Mouse (Mus musculus): Measurements from ENCODE around the gene Polr3gl. TPM values are rescaled to one million over a fixed set of nuclear protein-coding genes. Genes with fewer than 3 reads are reported as not detected.

Polr3gl gene
- total RNA-seq, 2 experiments from 2014 or later, result 24.0 to 24.8 TPM

- DNase-seq (ENCODE audit: low spot score in 2 of 2), result no peak
Measured at GRCm38 (mm10) chr3:96558159-96558558, 35.8 kb downstream of the Polr3gl start.

DNA sequence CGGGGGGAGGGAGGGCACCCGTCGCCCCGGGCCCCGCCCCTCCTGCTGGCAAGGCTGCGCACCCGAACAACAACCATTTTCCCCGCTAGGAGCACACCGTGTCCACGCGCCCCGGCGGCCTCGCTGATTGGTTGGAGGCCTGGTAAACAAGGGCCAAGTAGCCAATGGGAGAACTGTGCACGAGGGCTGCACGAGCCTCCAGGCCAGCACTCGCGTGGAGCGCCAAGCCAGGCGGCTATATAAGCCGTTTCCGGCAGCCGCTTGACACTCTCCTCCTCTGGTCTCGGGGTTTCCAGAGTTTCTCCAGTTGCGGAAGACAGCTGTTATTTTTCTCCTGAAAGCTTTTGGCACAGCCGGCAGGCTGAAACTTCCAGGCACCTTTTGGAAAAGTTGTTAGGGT is 36.3 kb downstream of the Polr3gl start, which contains the start of gene Txnip:
Gene Txnip, plus strand, starts transcription at position 264 of the 400 bp plus-strand sequence.
- DNase-seq (ENCODE audit: low spot score in 2 of 2), result peak; percentile 94

DNA sequence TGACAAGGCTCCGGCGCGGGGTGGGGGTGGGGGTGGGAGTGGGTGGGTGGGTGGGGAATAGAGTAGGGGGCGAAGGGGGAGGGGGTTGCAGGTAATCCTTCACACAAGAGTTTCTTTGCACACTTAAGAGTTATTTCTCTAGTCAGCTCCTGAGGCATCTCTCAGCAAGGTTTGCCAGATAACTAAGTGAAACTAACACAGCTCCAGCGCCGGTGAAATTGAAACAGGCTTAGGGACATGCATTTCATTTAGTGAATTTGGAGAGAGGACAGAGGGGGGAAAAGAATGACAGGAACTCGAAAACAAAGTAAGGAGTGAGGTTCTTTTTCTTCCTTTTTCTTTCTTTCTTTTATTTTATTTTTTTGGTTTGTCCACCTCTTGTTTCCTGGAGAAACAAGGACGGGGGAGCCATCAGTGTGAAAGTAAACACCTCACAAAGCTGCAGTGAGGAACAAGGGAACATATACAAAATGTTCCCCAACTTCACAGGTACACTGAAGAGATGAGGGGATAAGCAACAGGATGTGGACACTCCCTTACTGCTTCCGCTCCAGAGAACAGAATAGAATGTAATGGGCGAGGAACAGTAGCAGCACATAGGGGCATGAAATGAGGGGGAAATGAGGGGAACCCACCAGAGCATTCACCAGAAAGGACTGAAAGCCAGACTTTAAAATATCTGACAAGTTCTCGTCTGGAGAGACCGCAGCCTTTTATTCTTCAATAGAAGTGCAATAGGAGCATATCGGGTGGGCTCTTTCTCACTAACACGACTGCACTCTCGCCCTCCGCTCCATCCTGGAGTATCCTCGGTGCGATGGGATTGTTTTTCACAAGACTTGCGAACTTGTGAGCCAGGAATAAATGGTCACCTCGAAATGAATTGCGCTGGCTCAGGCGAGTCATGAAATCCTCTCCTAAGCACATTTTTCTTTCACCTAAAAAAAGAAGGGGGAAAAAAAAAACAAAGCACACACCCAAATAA is 37.0 kb downstream of the Polr3gl start:
- DNase-seq (ENCODE audit: low spot score in 2 of 2), result no peak

DNA sequence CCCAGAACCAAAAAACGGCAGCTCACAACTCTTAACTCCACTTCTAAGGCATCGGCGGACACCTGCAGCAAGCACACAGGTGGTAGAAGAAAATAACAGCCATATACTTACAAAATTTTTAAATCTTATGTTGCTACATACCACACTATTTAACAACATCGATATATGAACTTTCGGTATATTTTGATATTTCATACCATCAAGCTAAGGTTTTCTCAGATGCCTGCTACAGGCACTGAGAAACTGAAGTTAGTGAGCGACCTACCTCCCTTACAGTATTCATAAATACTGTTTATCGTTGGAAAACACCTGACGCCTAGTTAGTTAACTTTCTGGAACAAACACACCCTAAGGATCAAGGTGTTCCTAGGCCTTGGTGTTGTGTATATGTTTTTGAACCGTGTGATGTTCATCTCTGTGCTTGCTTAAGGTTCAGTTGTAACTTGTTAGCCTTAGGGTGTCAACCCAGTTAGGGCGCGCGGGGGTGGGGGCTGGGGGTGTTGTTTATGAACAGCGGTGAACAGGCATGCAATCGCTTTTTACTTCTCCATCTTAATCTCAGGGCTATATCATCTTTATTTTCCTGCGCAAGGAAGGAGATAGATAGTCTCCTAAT is 37.9 kb downstream of the Polr3gl start:
- no peak for DNase-seq (ENCODE audit: low spot score in 2 of 2)

DNA sequence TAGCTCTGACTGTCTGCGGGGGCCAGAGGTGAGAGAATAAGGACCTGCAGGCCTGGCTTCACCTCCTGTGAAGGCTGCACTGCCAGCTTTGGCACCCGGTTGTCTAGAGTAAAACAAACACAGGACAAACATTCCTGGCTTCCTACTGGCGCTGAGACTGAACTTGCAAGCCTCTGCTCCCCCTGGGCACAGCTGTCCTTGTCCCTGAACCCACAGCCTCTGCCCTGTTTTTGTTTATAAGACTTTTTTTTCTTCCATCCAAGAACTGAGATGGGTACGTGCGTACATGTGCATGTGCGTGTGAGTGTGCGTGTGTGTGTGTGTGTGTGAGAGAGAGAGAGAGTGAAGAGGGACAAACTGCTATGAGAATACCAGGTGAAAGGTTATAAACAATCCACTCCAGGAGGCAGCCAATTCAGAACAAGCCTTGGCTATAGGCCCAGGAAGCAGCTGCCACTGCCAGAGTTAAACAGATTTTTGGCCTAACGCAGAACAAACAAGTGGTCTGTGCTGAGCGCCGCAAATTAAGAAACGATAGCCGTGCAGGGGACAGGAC is 38.9 kb downstream of the Polr3gl start:
- no peak for DNase-seq (ENCODE audit: low spot score in 2 of 2)

GRCm38 (mm10) chr3:96554251-96554650 is 39.7 kb downstream of the Polr3gl start:
- no peak for DNase-seq (ENCODE audit: low spot score in 2 of 2)

DNA sequence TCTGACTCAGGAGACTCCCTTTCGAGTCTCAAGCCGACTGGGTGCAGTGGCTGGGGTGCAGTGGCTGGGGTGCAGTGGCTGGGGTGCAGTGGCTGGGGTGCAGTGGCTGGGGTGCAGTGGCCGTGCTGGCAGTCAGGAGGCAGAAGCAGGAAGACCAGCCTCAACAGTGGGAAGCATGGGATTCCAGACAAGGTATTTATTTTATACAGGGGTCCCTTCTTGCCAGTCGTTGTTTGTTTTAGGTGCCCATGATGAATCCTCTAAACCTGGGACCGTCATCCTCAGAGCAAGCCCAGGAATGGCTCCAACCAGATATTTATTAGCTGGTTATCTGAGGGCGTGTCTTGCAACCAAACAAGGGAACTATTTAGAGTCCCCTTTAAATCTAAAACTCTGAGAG is 40.4 kb downstream of the Polr3gl start:
- no peak for DNase-seq (ENCODE audit: low spot score in 2 of 2)

DNA sequence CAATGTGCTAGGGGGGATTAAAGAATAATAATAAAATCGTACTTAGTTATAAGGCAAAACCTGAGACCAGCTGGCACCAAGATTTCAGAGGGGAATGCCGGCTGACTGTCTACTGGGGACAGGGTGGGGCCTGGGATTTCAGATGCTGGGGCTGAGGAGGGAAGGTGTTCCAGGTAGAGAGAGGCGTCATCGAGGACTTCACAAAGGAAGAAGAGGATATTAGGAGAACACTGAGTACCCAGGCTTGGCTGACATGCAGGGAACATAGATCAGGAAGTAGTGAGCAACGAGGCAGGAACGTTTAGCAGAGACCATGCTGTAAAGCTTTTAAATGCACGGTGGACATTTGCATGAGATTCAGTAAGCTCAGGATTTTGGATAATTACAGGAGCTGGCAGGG is 42.1 kb downstream of the Polr3gl start:
- DNase-seq (ENCODE audit: low spot score in 2 of 2), result no peak

GRCm38 (mm10) chr3:96551203-96551602 is 42.8 kb downstream of the Polr3gl start:
- DNase-seq (ENCODE audit: low spot score in 2 of 2), result peak; percentile 45 to 50

- no peak for DNase-seq (ENCODE audit: low spot score in 2 of 2)
Measured at GRCm38 (mm10) chr3:96549346-96549745, 44.6 kb downstream of the Polr3gl start.

DNA sequence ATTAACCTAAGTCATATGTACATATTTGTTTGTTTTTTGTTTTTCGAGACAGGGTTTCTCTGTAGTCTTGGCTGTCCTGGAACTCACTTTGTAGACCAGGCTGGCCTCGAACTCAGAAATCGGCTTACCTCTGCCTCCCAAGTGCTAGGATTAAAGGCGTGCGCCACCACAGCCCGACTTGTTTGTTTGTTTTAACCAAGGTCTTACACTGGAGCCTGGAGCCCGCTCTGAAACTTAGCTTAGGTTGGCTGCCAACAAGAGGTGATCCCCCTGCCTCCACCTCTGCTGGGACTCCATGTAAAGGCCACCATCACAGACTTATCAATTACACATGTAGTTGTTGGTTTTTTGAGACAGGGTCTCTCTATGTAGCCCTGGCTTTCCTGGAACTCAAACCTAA is 45.2 kb downstream of the Polr3gl start:
- DNase-seq (ENCODE audit: low spot score in 2 of 2), result no peak

DNA sequence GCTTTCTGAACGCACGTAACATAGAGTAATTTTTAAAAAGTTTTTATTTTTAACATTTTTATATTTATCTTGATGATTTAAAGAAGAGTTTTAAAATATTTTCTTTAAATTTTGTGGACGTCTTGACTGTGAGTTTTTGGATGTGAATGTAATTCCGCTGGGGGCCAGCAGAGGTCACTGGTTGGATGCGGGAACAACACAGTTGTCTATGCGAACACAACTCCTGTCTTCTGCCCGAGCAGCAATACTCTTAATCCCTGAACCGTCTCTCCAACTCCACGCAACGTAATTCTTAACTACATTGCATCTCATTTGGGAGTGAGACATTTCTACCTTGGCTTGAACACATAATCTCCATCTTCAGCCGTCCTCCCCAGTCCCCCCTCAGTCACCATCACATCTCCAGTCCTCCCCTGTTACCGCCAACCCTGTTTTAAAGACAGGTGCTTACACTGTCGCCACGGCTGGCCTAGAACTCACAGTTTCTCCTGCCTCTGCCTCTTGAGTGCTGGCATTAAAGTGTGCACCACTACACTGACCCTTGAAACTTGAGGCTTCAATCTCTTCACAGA is 46.5 kb downstream of the Polr3gl start:
- peak; percentile 80 to 85 for DNase-seq (ENCODE audit: low spot score in 2 of 2)

DNA sequence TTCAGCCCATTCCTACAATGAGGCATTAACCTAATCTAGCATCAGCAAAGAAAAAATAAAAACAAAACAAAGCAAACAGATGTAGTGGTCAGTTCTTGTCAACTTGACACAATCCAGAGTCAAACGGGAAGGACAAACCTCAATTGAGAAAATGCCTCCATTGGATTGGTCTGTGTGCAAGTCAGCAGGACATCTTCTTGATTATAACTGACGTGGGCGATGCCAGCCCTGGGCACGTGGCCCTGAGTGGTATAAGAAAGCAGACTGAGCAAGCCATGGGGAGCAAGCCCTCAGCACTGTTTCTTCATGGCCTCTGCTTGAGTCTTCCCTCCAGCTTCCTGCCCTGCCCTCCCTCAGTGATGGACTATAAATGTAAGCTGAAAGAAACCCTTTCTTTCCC is 47.1 kb downstream of the Polr3gl start:
- DNase-seq (ENCODE audit: low spot score in 2 of 2), result no peak

- DNase-seq (ENCODE audit: low spot score in 2 of 2), result no peak
Measured at GRCm38 (mm10) chr3:96545565-96545964, 48.4 kb downstream of the Polr3gl start.

- DNase-seq (ENCODE audit: low spot score in 2 of 2), result peak; percentile 52 to 55
Measured at GRCm38 (mm10) chr3:96543345-96543744, 50.6 kb downstream of the Polr3gl start.

DNA sequence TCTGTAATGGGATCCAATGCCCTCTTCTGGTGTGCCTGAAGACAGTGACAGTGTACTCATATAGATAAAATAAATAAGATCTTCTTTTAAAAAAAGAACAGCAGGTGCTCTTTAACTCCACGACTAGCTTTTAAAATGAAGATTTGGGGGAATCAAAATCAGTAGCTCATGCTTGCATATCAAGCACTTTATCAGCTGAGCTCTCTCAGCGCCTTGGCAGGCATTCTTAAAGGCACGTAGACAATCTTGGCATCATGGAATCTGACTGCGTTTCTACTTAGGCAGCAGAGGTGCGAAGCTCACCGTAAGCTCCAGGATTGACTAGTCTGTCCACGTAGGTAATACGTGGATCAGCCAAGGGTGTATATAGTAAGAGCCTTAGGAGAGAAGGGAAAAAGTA is 51.4 kb downstream of the Polr3gl start:
- no peak for DNase-seq (ENCODE audit: low spot score in 2 of 2)

DNA sequence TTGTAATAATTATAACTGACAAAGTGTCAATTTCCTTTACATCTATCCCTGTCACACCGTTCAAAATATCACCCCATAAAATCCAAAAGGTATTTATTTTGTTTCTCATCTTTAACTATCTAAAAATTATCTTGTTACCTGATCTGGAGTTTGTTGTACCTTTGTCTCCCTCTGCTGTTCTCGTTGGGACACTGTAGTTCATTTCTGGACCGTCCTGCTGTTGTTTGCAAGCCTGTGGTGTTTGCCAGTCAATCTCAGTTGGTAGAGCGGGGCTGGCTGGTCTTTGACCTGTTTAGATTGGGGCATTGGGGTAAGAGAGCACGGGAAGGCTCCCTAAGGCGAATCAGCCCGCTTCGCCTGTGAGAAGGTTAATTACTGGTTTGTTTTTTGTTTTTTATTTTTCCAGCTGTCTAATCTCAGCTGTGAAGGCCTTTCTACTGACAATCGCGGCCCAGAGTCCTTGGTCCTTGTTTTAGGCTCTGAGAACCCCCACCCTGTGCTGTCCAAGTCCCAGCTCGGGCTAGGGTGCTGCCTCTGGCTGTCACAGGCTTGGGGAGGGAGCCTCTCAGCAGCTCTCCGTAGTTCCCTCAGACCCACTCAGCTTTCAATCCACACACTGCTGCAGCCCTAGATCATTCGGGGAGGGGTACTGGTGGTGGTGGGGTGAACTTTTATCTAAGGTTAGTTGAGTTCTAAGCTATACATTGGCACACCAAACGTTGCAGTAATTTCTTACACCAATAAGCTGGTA is 52.5 kb downstream of the Polr3gl start:
- DNase-seq (ENCODE audit: low spot score in 2 of 2), result no peak

GRCm38 (mm10) chr3:96540740-96541139 is 53.2 kb downstream of the Polr3gl start:
- no peak for DNase-seq (ENCODE audit: low spot score in 2 of 2)

DNA sequence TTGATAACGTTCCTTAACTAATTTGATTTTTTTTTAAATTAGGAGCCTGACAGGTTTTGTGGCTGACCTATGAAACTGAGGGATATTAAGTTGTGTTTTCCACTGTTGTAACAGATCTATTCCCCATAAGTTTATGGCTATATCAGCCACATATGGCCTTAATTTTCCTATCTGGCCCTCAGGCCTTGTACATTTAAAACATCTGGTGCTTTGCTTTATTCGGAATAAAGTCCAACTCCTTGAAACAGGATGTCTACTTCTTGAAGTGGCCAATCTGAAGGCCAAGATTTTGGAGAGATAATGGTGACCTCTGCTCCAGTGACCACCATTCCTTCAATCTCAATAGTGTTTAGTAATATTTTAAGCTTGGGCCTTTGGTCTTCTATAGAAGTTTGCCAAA is 54.7 kb downstream of the Polr3gl start:
- DNase-seq (ENCODE audit: low spot score in 2 of 2), result no peak

DNA sequence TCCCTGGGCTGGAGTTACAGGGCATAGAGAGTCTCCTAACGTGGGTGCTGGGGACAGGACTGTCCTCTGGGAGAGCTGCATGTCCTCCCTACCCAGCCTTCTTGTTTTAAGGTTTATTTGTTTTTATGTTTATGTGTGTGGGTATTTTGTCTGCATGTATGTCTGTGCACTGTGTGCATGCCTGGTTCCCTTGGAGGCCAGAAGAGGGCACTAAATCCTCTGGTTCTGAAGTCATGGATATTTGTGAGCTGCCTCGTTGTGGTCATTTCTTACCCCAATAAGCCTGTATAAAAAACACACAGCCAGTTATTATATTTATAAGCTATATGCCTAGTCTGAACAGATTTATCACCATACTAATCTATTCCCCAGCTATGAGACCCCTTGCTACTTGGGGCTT is 59.7 kb downstream of the Polr3gl start:
- no peak for DNase-seq (ENCODE audit: low spot score in 2 of 2)

DNA sequence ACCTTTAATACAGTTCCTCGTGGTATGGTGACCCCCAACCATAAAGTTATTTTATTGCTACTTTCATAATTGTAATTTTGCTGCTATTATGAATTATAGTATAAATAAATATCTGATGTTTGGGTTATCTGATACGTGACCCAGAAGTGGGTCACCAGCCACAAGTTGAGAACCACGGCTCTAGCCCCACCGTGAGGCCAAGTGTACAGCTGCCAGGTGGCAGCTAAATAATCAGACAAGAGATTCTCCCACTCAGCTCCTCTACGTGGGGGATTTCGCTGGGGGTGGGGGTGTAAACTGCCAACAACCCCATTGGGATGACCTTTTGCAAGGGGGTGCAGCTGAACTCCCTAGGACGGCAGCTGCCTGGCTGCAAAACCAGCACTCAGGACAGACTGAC is 61.9 kb downstream of the Polr3gl start:
- DNase-seq (ENCODE audit: low spot score in 2 of 2), result no peak
